Mouse (Mus musculus): ENCODE data around the gene Fam167b. TPM values are rescaled to one million over a fixed set of nuclear protein-coding genes. Genes with fewer than 3 reads are reported as not detected.

The Fam167b gene
- polyA plus RNA-seq, 1 experiment from 2014 or later: 3.2 TPM

GRCm38 (mm10) chr4:129622803-129623535 is 44.6 kb upstream of the Fam167b start:
- TF ChIP-seq EP300 (IDR thresholded peaks at IDR 0.05) (no peak), CTCF (IDR thresholded peaks at IDR 0.05) (no peak)
- no peaks in the 10 kb centered on the region for H3K27me3 ChIP-seq (replicated peaks; ENCODE audit: insufficient read depth, low read length)
- peak overlapping the region; percentile 60 for H3K4me3 ChIP-seq (ENCODE audit: low read depth, low read length)
- peaks cover 24% of the 10 kb centered on the region for H3K4me1 ChIP-seq (ENCODE audit: insufficient read depth, low read depth, low read length)
- peak overlapping the region; percentile 71 for H3K9ac ChIP-seq (replicated peaks; ENCODE audit: low read depth)
- ATAC-seq (no peak), DNase-seq (ENCODE audit: low spot score) (no peak)
- H3K4me2 ChIP-seq (replicated peaks; ENCODE audit: low read depth, low read length): peak overlapping the region; percentile 76
- peak overlapping the region; percentile 92 for H3K27ac ChIP-seq (ENCODE audit: low read length)
- H3K9me3 ChIP-seq (ENCODE audit: low read length): no peaks in the 10 kb centered on the region
- H3K36me3 ChIP-seq (ENCODE audit: insufficient read depth, low read length): peaks cover 5% of the 10 kb centered on the region; the same call in 1 of the 2 replicates
- 21% methylated on average over 8 of the region's 8 CpGs for WGBS

- Histone ChIP-seq H3K36me3 (ENCODE audit: insufficient read depth, low read length) (0 out of 2 replicates have a peak, but pooled peaks cover under 1% of the 10 kb centered on the region), H3K27ac (ENCODE audit: low read length) (no peak overlapping the region), H3K4me1 (ENCODE audit: insufficient read depth, low read depth, low read length) (peaks cover 21% of the 10 kb centered on the region), H3K4me3 (ENCODE audit: low read depth, low read length) (0 out of 2 replicates have a peak overlapping the region, but pooled peaks have one; percentile 60), H3K9me3 (ENCODE audit: low read length) (no peaks in the 10 kb centered on the region), H3K4me2 (replicated peaks; ENCODE audit: low read depth, low read length) (peak overlapping the region; percentile 76), H3K9ac (replicated peaks; ENCODE audit: low read depth) (0 out of 2 replicates have a peak overlapping the region, but pooled peaks have one; percentile 71), H3K27me3 (replicated peaks; ENCODE audit: insufficient read depth, low read length) (no peaks in the 10 kb centered on the region)
- ATAC-seq (no peak), DNase-seq (ENCODE audit: low spot score) (no peak)
- 65% methylated on average over 11 of the region's 11 CpGs for WGBS
- TF ChIP-seq EP300 (IDR thresholded peaks at IDR 0.05) (no peak), CTCF (IDR thresholded peaks at IDR 0.05) (no peak)
Measured at GRCm38 (mm10) chr4:129622120-129622802, 43.9 kb upstream of the Fam167b start.

GRCm38 (mm10) chr4:129621283-129621841 is 43.0 kb upstream of the Fam167b start:
- H3K4me1 ChIP-seq (ENCODE audit: insufficient read depth, low read depth, low read length): peaks cover 21% of the 10 kb centered on the region
- no peaks in the 10 kb centered on the region for H3K27me3 ChIP-seq (replicated peaks; ENCODE audit: insufficient read depth, low read length)
- no peak overlapping the region for H3K4me3 ChIP-seq (ENCODE audit: low read depth, low read length)
- H3K36me3 ChIP-seq (ENCODE audit: insufficient read depth, low read length): no peaks in the 10 kb centered on the region
- peak overlapping the region; percentile 42 for H3K4me2 ChIP-seq (replicated peaks; ENCODE audit: low read depth, low read length)
- TF ChIP-seq EP300 (IDR thresholded peaks at IDR 0.05) (peak; percentile 79), CTCF (IDR thresholded peaks at IDR 0.05) (no peak)
- ATAC-seq (peak; percentile 5; the same call in 1 of the 2 replicates), DNase-seq (ENCODE audit: low spot score) (peak; percentile 72)
- no peaks in the 10 kb centered on the region for H3K9me3 ChIP-seq (ENCODE audit: low read length)
- peak overlapping the region; percentile 52 for H3K27ac ChIP-seq (ENCODE audit: low read length)
- WGBS: 63% methylated on average over 8 of the region's 8 CpGs
- no peak overlapping the region for H3K9ac ChIP-seq (replicated peaks; ENCODE audit: low read depth)

- H3K9ac ChIP-seq (replicated peaks; ENCODE audit: low read depth): no peak overlapping the region
- H3K27me3 ChIP-seq (replicated peaks; ENCODE audit: insufficient read depth, low read length): no peaks in the 10 kb centered on the region
- H3K4me1 ChIP-seq (ENCODE audit: insufficient read depth, low read depth, low read length): peaks cover 21% of the 10 kb centered on the region
- TF ChIP-seq EP300 (IDR thresholded peaks at IDR 0.05) (no peak), CTCF (IDR thresholded peaks at IDR 0.05) (no peak)
- H3K9me3 ChIP-seq (ENCODE audit: low read length): no peaks in the 10 kb centered on the region
- H3K27ac ChIP-seq (ENCODE audit: low read length): peak overlapping the region; percentile 52
- no peaks in the 10 kb centered on the region for H3K36me3 ChIP-seq (ENCODE audit: insufficient read depth, low read length)
- peak overlapping the region; percentile 42 for H3K4me2 ChIP-seq (replicated peaks; ENCODE audit: low read depth, low read length)
- ATAC-seq: no peak
- 67% methylated on average over 11 of the region's 11 CpGs for WGBS
- H3K4me3 ChIP-seq (ENCODE audit: low read depth, low read length): peak overlapping the region; percentile 8; the same call in 1 of the 2 replicates
- no peak for DNase-seq (ENCODE audit: low spot score)
Measured at GRCm38 (mm10) chr4:129620419-129621282, 42.3 kb upstream of the Fam167b start.

GRCm38 (mm10) chr4:129618786-129619691 is 40.7 kb upstream of the Fam167b start, which contains the start of gene Iqcc:
TSS of gene Iqcc (minus strand) at chr4:129619099.
- Histone ChIP-seq H3K9me3 (ENCODE audit: low read length) (no peaks in the 10 kb centered on the region), H3K36me3 (ENCODE audit: insufficient read depth, low read length) (no peaks in the 10 kb centered on the region), H3K4me3 (ENCODE audit: low read depth, low read length) (peak within 1 kb of the TSS; percentile 69), H3K27me3 (replicated peaks; ENCODE audit: insufficient read depth, low read length) (no peaks in the 10 kb centered on the region), H3K9ac (replicated peaks; ENCODE audit: low read depth) (peak within 1 kb of the TSS; percentile 43), H3K4me1 (ENCODE audit: insufficient read depth, low read depth, low read length) (peaks cover 11% of the 10 kb centered on the region; the same call in 1 of the 2 replicates), H3K27ac (ENCODE audit: low read length) (peak within 1 kb of the TSS; percentile 74), H3K4me2 (replicated peaks; ENCODE audit: low read depth, low read length) (peak within 1 kb of the TSS; percentile 88)
- peak; percentile 93 for ATAC-seq
- TF ChIP-seq EP300 (IDR thresholded peaks at IDR 0.05) (no peak), CTCF (IDR thresholded peaks at IDR 0.05) (peak; percentile 53)
- peak; percentile 98 for DNase-seq (ENCODE audit: low spot score)
- WGBS: 4% methylated on average over 43 of the region's 44 CpGs
